Mouse (Mus musculus): Measurements from ENCODE around the gene Gm6803. TPM values are rescaled to one million over a fixed set of nuclear protein-coding genes. Genes with fewer than 3 reads are reported as not detected.

Gene Gm6803
- polyA plus RNA-seq, 1 experiment from 2014 or later = not detected

Other genes with a start within 250 kb of the Gm6803 start
- not detected in 2 replicates for gene Gm21319, start 243.0 kb downstream of the Gm6803 start, polyA plus RNA-seq (2015; fragmentation: Nextera tagmentation; extraction: Ambion mirVana)
- gene Gm21936, start 223.3 kb downstream of the Gm6803 start, polyA plus RNA-seq (2015; fragmentation: Nextera tagmentation; extraction: Ambion mirVana) = not detected in 2 replicates
- gene BB287469, start 202.2 kb downstream of the Gm6803 start, polyA plus RNA-seq (2015; fragmentation: Nextera tagmentation; extraction: Ambion mirVana) = not detected in 2 replicates
- not detected in 2 replicates for gene Gm2001, start 176.4 kb downstream of the Gm6803 start, polyA plus RNA-seq (2015; fragmentation: Nextera tagmentation; extraction: Ambion mirVana)
- gene Gm2016, start 144.7 kb downstream of the Gm6803 start, polyA plus RNA-seq (2015; fragmentation: Nextera tagmentation; extraction: Ambion mirVana) = not detected in 2 replicates
- not detected in 2 replicates for gene Gm2022, start 123.4 kb downstream of the Gm6803 start, polyA plus RNA-seq (2015; fragmentation: Nextera tagmentation; extraction: Ambion mirVana)
- gene Gm2035, start 98.9 kb downstream of the Gm6803 start, polyA plus RNA-seq (2015; fragmentation: Nextera tagmentation; extraction: Ambion mirVana) = not detected in 2 replicates
- gene Gm2042, start 64.7 kb downstream of the Gm6803 start, polyA plus RNA-seq (2015; fragmentation: Nextera tagmentation; extraction: Ambion mirVana) = not detected in 2 replicates
- not detected in 2 replicates for gene Gm2075, start 6.9 kb downstream of the Gm6803 start, polyA plus RNA-seq (2015; fragmentation: Nextera tagmentation; extraction: Ambion mirVana)
- not detected in 2 replicates for gene Gm2056, start 8.2 kb upstream of the Gm6803 start, polyA plus RNA-seq (2015; fragmentation: Nextera tagmentation; extraction: Ambion mirVana)
- not detected in 2 replicates for gene Gm16368, start 64.9 kb upstream of the Gm6803 start, polyA plus RNA-seq (2015; fragmentation: Nextera tagmentation; extraction: Ambion mirVana)
- gene Gm10436, start 163.3 kb upstream of the Gm6803 start, polyA plus RNA-seq (2015; fragmentation: Nextera tagmentation; extraction: Ambion mirVana) = not detected in 2 replicates
- gene Gm8332, start 231.3 kb upstream of the Gm6803 start, polyA plus RNA-seq (2015; fragmentation: Nextera tagmentation; extraction: Ambion mirVana) = not detected in 2 replicates

All from hindbrain, embryonic 16.5 days (tissue).